Mouse (Mus musculus) lung, embryonic 15.5 days (tissue): ENCODE measurements at regions not wholly inside any gene's neighbourhood (a gene's known extent, or its start where the extent isn't known, plus 50 kb on each side); places are given as distances from the start of the nearest gene placed in this dataset.

Experiments
- ATAC-seq: fragments of 200-750 bp; cut with Nextera tagmentation; 2 replicates; pipeline ENCODE4 v1.8.0; 2017; ENCODE audit warnings: moderate number of reproducible peaks, borderline replicate concordance; ENCODE audit not compliant: low FRiP score, low TSS enrichment; ENCODE audit errors: extremely low read depth
- H3K27ac ChIP-seq: fragments of 300-500 bp; sonication (generic); 2 replicates; pipeline ENCODE4 v1.5.1; 2015; ENCODE audit warnings: moderate library complexity, mild to moderate bottlenecking, inconsistent platforms
- H3K27me3 ChIP-seq: fragments of 300-500 bp; sonication (generic); 2 replicates; pipeline ENCODE4 v1.6.1; 2015; ENCODE audit warnings: inconsistent platforms
- H3K36me3 ChIP-seq: fragments of 300-500 bp; sonication (generic); 2 replicates; pipeline ENCODE4 v1.6.1; 2015; ENCODE audit warnings: inconsistent platforms
- H3K4me1 ChIP-seq: fragments of 300-500 bp; sonication (generic); 2 replicates; pipeline ENCODE4 v1.6.1; 2015; ENCODE audit warnings: inconsistent platforms
- H3K4me2 ChIP-seq: fragments of 300-500 bp; sonication (generic); 2 replicates; pipeline ENCODE4 v1.6.1; 2015; ENCODE audit warnings: inconsistent platforms, mild to moderate bottlenecking, moderate library complexity
- H3K4me3 ChIP-seq: fragments of 300-500 bp; sonication (generic); 2 replicates; pipeline ENCODE4 v1.5.1; 2015; ENCODE audit warnings: mild to moderate bottlenecking, inconsistent platforms
- H3K9ac ChIP-seq: fragments of 300-500 bp; sonication (generic); 2 replicates; pipeline ENCODE4 v1.6.1; 2015; ENCODE audit warnings: inconsistent platforms
- H3K9me3 ChIP-seq: fragments of 300-500 bp; sonication (generic); 2 replicates; pipeline ENCODE4 v1.6.1; 2016; ENCODE audit warnings: inconsistent platforms
- WGBS: fragments of 180-500 bp; shearing (Covaris S2); methylation state at CpG from one replicate; pipeline ENCODE4 v1.1.7; 2015; 5-methylcytosine and 5-hydroxymethylcytosine counted together

- Histone ChIP-seq H3K9me3 (no peaks in the 10 kb centered on the region), H3K27me3 (no peaks in the 10 kb centered on the region), H3K4me2 (no peak overlapping the region), H3K4me3 (no peak overlapping the region), H3K4me1 (peaks cover 7% of the 10 kb centered on the region; the same call in 1 of the 2 replicates), H3K36me3 (no peaks in the 10 kb centered on the region), H3K27ac (no peak overlapping the region), H3K9ac (no peak overlapping the region)
- WGBS = 73% methylated on average over 5 of the region's 5 CpGs
- no peak for ATAC-seq
These were observed 51.0 kb upstream of the Rnf24 start for GRCm38 (mm10) chr2:131403543-131404217.
